Mouse (Mus musculus) bone marrow, adult 2 months (tissue): ENCODE data around the gene Stat3.

Experiments
- CTCF ChIP-seq: fragments of 200-500 bp; IDR thresholded peaks from 2 replicates; pipeline ENCODE4 v1.5.1; 2011; ENCODE audit warnings: low read length, control low read depth; ENCODE audit not compliant: control insufficient read depth, insufficient read depth
- POLR2A ChIP-seq: fragments of 200-500 bp; IDR thresholded peaks from 2 replicates; pipeline ENCODE4 v1.6.1; 2011; ENCODE audit warnings: low read depth, mild to moderate bottlenecking, control low read depth, low read length, borderline replicate concordance; ENCODE audit not compliant: control insufficient read depth

DNA sequence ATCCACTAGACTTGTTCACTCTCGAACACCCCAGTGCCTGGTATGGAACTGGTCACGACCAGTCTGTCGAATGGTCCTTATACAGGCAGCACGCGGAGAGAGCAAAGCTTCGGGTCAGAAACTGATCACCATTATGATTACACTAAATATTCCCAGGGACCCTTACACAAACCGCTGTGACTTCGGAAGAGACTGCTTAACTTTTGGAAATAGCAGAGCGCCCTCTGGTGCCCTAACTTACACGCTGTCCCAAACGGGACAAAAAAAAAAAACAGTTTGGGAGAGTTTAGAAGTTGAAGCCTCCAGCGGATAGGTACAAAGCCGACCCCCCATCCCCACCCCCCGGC lies 20.1 kb upstream of the Stat3 start:
- TF ChIP-seq POLR2A = no peak
- peak; percentile 50; the same call in 1 of the 2 replicates for TF ChIP-seq CTCF
